Mouse (Mus musculus): Measurements from ENCODE around the gene Ipp. TPM values are rescaled to one million over a fixed set of nuclear protein-coding genes. Genes with fewer than 3 reads are reported as not detected.

The Ipp gene
- polyA plus RNA-seq (2012; rRNA removed) (5.6 and 6.1 TPM in 2 replicates), polyA plus RNA-seq (2014; fragmentation: Nextera tagmentation; extraction: Ambion mirVana) (3.1 and 3.9 TPM in 2 replicates)

DNA sequence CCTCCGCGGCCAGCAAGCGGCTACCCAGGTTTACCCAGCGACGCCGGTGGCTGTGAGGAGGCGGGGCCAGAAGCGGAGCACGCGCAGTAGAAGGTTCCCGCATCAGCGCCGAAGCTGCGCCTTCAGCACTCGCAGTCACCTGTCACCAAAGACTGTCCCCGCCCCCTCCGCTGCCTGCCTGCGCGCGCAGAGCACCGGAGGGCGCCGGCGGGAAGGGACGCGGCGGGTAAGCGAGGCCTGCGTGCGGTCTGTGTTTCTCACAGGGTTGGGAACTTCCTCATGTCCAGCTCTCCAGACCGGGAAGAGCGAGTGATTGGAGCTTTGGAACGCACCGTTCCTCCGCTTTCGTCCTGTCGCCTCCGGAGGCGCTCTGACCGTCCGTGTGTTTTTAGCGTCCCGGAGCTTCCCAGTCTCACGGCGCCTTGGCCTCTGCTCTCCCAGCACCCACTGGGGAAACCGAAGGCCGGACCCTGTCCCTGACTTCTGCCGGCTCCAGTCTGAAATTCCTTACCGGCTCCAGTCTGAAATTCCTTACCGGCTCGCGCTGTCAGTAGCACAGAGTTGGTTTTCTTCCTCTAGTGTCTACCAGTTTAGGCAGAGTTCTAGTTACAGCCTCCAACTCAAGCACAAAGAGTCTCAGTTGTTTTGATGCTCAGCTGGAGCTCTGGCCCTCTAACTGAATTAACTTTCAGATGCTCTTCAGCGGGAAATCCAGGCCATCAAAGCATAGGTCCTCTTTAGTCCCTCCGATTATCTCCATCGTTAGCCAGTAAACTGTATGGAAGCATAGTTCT, at the start of gene Ipp:
Gene Ipp (plus strand): TSS at position 125 of the 794 bp plus-strand sequence.
- ATAC-seq (ENCODE audit: low FRiP score, low read depth) (peak; percentile 97), DNase-seq (ENCODE audit: low spot score) (peak; percentile 94)
- peak within 1 kb of the TSS; percentile 89 for H3K27ac ChIP-seq (replicated peaks; ENCODE audit: low read depth, low read length)
- peak within 1 kb of the TSS; percentile 84 for H3K9ac ChIP-seq (ENCODE audit: low read depth, low read length, severe bottlenecking)
- peaks cover 13% of the 10 kb centered on the region for H3K36me3 ChIP-seq (ENCODE audit: control insufficient read depth, insufficient read depth, low read length)
- peak within 1 kb of the TSS; percentile 59 for H3K4me2 ChIP-seq (replicated peaks; ENCODE audit: low read depth, low read length, severe bottlenecking)
- WGBS: under 1% methylated on average over 45 of the region's 55 CpGs
- peak; percentile 96 for TF ChIP-seq POLR2A (IDR thresholded peaks at IDR 0.05; ENCODE audit: borderline replicate concordance, extremely low read depth, insufficient read depth, insufficient read length)
- peak within 1 kb of the TSS; percentile 66 for H3K4me3 ChIP-seq (replicated peaks; ENCODE audit: low read length)
- H3K4me1 ChIP-seq (ENCODE audit: control insufficient read depth, insufficient read depth, low read length): peaks cover 5% of the 10 kb centered on the region; the same call in 1 of the 2 replicates
- no peaks in the 10 kb centered on the region for H3K9me3 ChIP-seq (ENCODE audit: control insufficient read depth, low read length)
- H3K27me3 ChIP-seq (ENCODE audit: control insufficient read depth, insufficient read depth, low read length): no peaks in the 10 kb centered on the region

DNA sequence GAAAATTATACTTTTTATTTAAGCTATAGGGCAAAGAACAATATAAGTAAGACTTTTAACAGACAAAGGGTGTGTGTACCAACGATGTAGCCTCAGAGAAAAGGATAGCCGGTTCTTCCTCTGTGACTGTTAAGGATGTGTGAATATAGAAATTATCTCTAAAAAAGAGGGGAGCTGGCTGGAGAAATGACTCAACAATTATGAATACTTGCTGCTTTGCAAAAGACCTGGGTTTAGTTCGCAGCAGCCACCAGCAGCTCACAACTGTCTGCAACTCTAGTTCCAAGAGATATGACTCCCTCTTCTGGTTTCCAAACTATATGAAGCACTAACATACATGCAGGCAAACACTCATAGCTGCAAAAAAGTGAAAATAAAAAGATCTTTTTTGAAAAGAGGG, 45.4 kb upstream of the Ipp start:
- no peak for TF ChIP-seq POLR2A (IDR thresholded peaks at IDR 0.05; ENCODE audit: borderline replicate concordance, extremely low read depth, insufficient read depth, insufficient read length)
- Histone ChIP-seq H3K4me2 (replicated peaks; ENCODE audit: low read depth, low read length, severe bottlenecking) (no peak overlapping the region), H3K9ac (ENCODE audit: low read depth, low read length, severe bottlenecking) (no peak overlapping the region), H3K27me3 (ENCODE audit: control insufficient read depth, insufficient read depth, low read length) (no peaks in the 10 kb centered on the region), H3K4me1 (ENCODE audit: control insufficient read depth, insufficient read depth, low read length) (peaks cover 10% of the 10 kb centered on the region), H3K36me3 (ENCODE audit: control insufficient read depth, insufficient read depth, low read length) (no peaks in the 10 kb centered on the region), H3K9me3 (ENCODE audit: control insufficient read depth, low read length) (no peaks in the 10 kb centered on the region), H3K4me3 (replicated peaks; ENCODE audit: low read length) (no peak overlapping the region), H3K27ac (replicated peaks; ENCODE audit: low read depth, low read length) (no peak overlapping the region)
- 94% methylated on average over 3 of the region's 3 CpGs for WGBS
- DNase-seq (ENCODE audit: low spot score): no peak
- ATAC-seq (ENCODE audit: low FRiP score, low read depth): no peak

GRCm38 (mm10) chr4:116463231-116464125, 43.9 kb upstream of the Ipp start:
- Histone ChIP-seq H3K4me1 (ENCODE audit: control insufficient read depth, insufficient read depth, low read length) (peaks cover 10% of the 10 kb centered on the region), H3K27me3 (ENCODE audit: control insufficient read depth, insufficient read depth, low read length) (no peaks in the 10 kb centered on the region), H3K9ac (ENCODE audit: low read depth, low read length, severe bottlenecking) (peak overlapping the region; percentile 91), H3K4me2 (replicated peaks; ENCODE audit: low read depth, low read length, severe bottlenecking) (peak overlapping the region; percentile 69), H3K4me3 (replicated peaks; ENCODE audit: low read length) (peak overlapping the region; percentile 95), H3K9me3 (ENCODE audit: control insufficient read depth, low read length) (no peaks in the 10 kb centered on the region), H3K36me3 (ENCODE audit: control insufficient read depth, insufficient read depth, low read length) (no peaks in the 10 kb centered on the region), H3K27ac (replicated peaks; ENCODE audit: low read depth, low read length) (peak overlapping the region; percentile 83)
- TF ChIP-seq POLR2A (IDR thresholded peaks at IDR 0.05; ENCODE audit: borderline replicate concordance, extremely low read depth, insufficient read depth, insufficient read length): no peak
- DNase-seq (ENCODE audit: low spot score) (peak; percentile 40), ATAC-seq (ENCODE audit: low FRiP score, low read depth) (peak; percentile 80)
- WGBS: under 1% methylated on average over 50 of the region's 74 CpGs

DNA sequence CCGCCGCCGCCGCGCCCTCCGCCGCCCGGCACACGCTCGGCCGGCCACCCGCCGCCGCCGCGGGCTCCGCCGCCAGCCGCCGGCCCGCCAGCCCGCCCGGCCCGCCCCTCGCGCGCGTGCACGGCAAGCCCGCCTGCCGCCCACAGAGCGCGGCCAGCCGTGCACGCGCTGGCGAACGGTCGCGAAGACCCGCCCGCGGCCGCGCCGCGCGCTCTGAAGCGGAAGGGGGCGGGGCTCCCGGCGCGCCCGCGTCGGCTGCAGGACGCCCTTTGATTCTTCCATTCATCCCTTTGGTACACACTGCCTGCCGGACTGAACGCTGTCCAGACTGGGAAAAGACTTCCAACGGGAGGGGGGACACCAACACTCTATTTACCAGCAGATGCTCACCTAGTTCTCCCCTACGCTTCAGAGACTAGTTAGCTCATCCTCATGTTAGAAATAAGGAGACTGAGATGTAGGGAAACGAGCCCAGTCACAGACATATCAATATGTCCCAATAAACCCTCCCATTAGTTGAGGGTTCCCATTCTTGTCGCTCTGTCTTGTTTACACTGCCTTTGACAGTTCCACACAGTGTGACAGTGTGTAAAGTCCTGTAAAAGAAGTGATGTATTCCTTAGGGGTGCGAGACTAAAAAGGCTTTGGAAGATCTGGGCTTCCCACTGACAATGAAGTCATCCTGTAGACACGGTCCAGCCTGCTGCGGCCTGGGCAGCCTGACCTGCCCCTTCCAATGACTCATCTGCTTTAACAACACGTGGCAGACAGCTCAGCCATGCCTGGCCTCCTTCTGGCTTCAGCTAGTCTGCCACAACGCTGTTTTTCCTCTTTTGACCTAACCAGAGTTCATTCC, 43.0 kb upstream of the Ipp start, which contains the start of gene Mast2:
Gene Mast2 (minus strand): TSS at position 58 of the 856 bp plus-strand sequence.
- peaks cover 10% of the 10 kb centered on the region for H3K4me1 ChIP-seq (ENCODE audit: control insufficient read depth, insufficient read depth, low read length)
- TF ChIP-seq POLR2A (IDR thresholded peaks at IDR 0.05; ENCODE audit: borderline replicate concordance, extremely low read depth, insufficient read depth, insufficient read length): no peak
- H3K9ac ChIP-seq (ENCODE audit: low read depth, low read length, severe bottlenecking): peak within 1 kb of the TSS; percentile 91
- ATAC-seq (ENCODE audit: low FRiP score, low read depth) (peak; percentile 93), DNase-seq (ENCODE audit: low spot score) (peak; percentile 85)
- 4% methylated on average over 44 of the region's 68 CpGs for WGBS
- H3K4me2 ChIP-seq (replicated peaks; ENCODE audit: low read depth, low read length, severe bottlenecking): peak within 1 kb of the TSS; percentile 69
- H3K36me3 ChIP-seq (ENCODE audit: control insufficient read depth, insufficient read depth, low read length): no peaks in the 10 kb centered on the region
- H3K27ac ChIP-seq (replicated peaks; ENCODE audit: low read depth, low read length): peak within 1 kb of the TSS; percentile 83
- H3K27me3 ChIP-seq (ENCODE audit: control insufficient read depth, insufficient read depth, low read length): no peaks in the 10 kb centered on the region
- no peaks in the 10 kb centered on the region for H3K9me3 ChIP-seq (ENCODE audit: control insufficient read depth, low read length)
- H3K4me3 ChIP-seq (replicated peaks; ENCODE audit: low read length): peak within 1 kb of the TSS; percentile 95

Measured in limb, embryonic 14.5 days (tissue).